Mouse (Mus musculus) forebrain, embryonic 11.5 days (tissue): ENCODE data around the gene Hoxa9. TPM values are rescaled to one million over a fixed set of nuclear protein-coding genes. Genes with fewer than 3 reads are reported as not detected.
A peak's percentile ranks its signal among the peaks of the same experiment; 100 is the strongest.

Experiments used
- ATAC-seq: fragments of 200-750 bp; cut with Nextera tagmentation; replicated peaks from 2 replicates; pipeline ENCODE4 v1.8.0; 2017; ENCODE audit warnings: moderate TSS enrichment; ENCODE audit not compliant: low FRiP score
- DNase-seq: peaks from one replicate; pipeline ENCODE4 v3.0.0-alpha.2; 2017; ENCODE audit warnings: low spot score
- H3K27ac ChIP-seq: fragments of 300-500 bp; sonication (generic); 2 replicates; pipeline ENCODE4 v1.5.1; 2014; ENCODE audit warnings: low read depth, low read length
- H3K27me3 ChIP-seq: fragments of 300-500 bp; sonication (generic); 2 replicates; pipeline ENCODE4 v1.6.1; 2014; ENCODE audit warnings: mild to moderate bottlenecking, low read length, mixed read lengths; ENCODE audit not compliant: control insufficient read depth, insufficient read depth
- H3K36me3 ChIP-seq: fragments of 300-500 bp; sonication (generic); 2 replicates; pipeline ENCODE4 v1.6.1; 2014; ENCODE audit warnings: mild to moderate bottlenecking, low read length, moderate library complexity, mixed read lengths; ENCODE audit not compliant: control insufficient read depth, insufficient read depth
- H3K4me1 ChIP-seq: fragments of 300-500 bp; sonication (generic); replicated peaks from 2 replicates; pipeline ENCODE4 v1.6.1; 2014; ENCODE audit warnings: low read length, mixed read lengths; ENCODE audit not compliant: control insufficient read depth, insufficient read depth
- H3K4me2 ChIP-seq: fragments of 300-500 bp; sonication (generic); 2 replicates; pipeline ENCODE4 v1.6.1; 2014; ENCODE audit warnings: low read depth, mild to moderate bottlenecking, low read length, moderate library complexity, mixed read lengths; ENCODE audit not compliant: severe bottlenecking
- H3K4me3 ChIP-seq: fragments of 300-500 bp; sonication (generic); 2 replicates; pipeline ENCODE4 v1.5.1; 2014; ENCODE audit warnings: low read depth, low read length
- H3K9ac ChIP-seq: fragments of 300-500 bp; sonication (generic); 2 replicates; pipeline ENCODE4 v1.6.1; 2014; ENCODE audit warnings: low read length
- H3K9me3 ChIP-seq: fragments of 300-500 bp; sonication (generic); 2 replicates; pipeline ENCODE4 v1.6.1; 2016; ENCODE audit warnings: low read length, mixed read lengths; ENCODE audit not compliant: control insufficient read depth
- WGBS: fragments of 180-500 bp; shearing (Covaris S2); extraction: QIAGEN DNeasy Blood & Tissue Kit; methylation state at CpG from one replicate; pipeline ENCODE4 v1.1.7; 2014; 5-methylcytosine and 5-hydroxymethylcytosine counted together
- polyA plus RNA-seq: library from polyadenylated mRNA; unstranded; fragments of >200 nt; fragmentation: Nextera tagmentation; extraction: Ambion mirVana; gene quantifications from 2 replicates; pipeline ENCODE4 v1.2.1, GENCODE M21; 2014

Hoxa9 gene
- polyA plus RNA-seq, 1 experiment from 2014 or later, result not detected

DNA sequence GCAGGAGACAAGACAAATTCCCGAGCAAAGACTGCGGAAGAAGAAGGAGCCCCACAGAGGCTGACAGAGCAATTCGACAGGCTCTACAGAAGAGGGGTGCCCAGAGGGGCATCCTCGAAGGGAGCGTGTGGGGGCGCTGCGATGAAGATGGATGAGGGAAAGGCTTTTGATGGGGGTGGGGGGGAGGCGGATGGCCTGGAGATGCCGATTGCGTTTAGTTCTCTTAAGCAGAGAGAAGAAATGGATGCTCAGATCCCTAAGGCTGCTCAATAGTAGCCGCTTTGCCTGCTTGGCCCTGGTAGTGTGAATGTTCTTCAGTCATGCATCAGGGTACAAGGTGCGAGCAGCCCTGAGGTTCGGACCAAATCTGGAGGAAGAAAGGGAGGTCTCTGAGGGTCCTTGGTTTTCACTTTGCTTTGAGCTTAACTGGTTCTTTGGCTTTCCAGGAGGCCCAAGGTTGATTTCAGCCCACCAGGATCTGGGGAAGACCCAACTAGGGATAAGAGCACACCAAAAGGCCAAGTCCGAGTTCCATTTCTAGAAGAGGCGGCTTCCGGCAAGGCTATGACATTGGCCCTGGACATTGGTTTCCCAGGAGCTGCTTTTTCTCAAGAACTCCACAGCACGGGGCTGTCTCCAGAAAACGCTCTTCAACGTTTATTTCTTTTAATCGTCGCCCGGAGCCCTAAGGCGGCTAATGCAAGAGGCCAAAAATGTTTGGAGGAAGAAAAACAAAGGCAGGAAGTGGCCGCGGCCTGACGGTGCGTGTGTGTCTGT is 17.9 kb upstream of the Hoxa9 start:
- Histone ChIP-seq H3K27me3 (peaks cover 98% of the 10 kb centered on the region), H3K4me3 (no peak overlapping the region), H3K9ac (no peak overlapping the region), H3K4me1 (peaks cover 6% of the 10 kb centered on the region; the same call in 1 of the 2 replicates), H3K9me3 (no peaks in the 10 kb centered on the region), H3K36me3 (no peaks in the 10 kb centered on the region), H3K27ac (no peak overlapping the region), H3K4me2 (no peak overlapping the region)
- WGBS, result 1% methylated on average over 27 of the region's 27 CpGs
- DNase-seq (peak; percentile 56), ATAC-seq (no peak)

DNA sequence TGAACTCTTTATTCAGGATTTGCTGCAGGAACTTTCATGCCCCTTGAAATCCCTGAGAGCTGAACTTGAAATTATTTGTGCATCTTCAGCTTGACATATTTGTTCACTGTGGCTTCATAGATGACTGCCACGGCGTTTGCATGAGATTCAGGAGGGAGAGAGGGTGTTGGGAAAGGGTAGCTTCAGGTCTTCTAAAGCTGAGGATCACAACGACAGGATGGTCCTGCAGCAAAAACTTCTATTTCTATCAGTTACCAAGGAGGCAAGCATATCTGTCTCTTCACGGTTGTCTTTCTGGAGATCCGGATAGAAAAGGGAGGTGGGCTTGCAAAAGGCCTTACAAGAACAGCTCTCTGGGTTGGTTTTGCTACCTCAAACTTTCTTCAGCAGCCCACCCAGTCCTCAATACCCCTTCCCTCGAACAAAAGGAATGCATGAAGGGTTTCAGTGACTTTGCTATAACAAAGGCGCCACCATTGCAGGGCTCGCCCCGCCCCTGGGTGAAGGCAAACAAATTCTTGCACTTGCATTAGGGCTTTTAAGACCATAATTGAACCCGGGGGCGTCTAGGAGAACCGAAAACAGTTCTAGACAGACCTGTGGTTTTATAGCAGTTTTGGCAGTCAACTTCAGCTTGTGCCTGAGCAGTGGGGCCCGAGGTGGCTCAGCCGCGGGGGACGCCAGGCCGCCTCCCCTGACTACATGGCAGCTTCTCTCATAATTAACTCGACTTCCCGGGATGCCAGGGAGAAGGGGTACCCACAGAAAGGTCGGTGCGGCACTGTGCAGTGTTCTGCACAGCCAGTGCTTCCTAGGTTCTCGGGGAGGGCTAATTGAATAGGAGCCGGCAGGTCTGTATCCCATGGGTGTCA is 17.1 kb upstream of the Hoxa9 start:
- 2% methylated on average over 23 of the region's 23 CpGs for WGBS
- no peak for DNase-seq
- H3K27ac ChIP-seq, result no peak overlapping the region
- 0 out of 2 replicates have a peak, but pooled peaks cover 3% of the 10 kb centered on the region for H3K4me1 ChIP-seq
- no peaks in the 10 kb centered on the region for H3K36me3 ChIP-seq
- ATAC-seq, result no peak
- H3K4me3 ChIP-seq, result no peak overlapping the region
- no peak overlapping the region for H3K9ac ChIP-seq
- H3K4me2 ChIP-seq, result no peak overlapping the region
- H3K9me3 ChIP-seq, result no peaks in the 10 kb centered on the region
- H3K27me3 ChIP-seq, result peaks cover 98% of the 10 kb centered on the region

DNA sequence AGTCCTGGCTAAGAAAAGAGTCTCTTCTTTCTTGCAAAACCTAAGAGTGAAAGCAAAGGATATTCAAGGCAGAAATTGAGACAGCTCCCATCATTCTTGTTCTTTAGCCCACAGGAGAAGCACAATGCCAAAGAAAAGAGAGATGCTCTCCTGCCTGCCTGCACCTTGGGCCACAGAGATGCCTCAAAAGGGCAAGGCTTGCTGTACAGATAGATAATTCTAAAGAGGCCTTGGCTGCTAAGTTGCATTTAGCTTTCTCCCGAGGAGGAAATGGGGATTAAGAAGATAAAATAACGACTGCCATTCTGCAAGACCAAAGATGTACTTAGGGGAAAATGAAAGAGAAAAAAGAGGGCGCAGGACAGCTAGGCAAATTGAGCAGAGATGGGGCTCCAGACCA is 16.0 kb upstream of the Hoxa9 start:
- Histone ChIP-seq H3K27me3 (peaks cover 98% of the 10 kb centered on the region), H3K4me2 (no peak overlapping the region), H3K9me3 (no peaks in the 10 kb centered on the region), H3K4me3 (no peak overlapping the region), H3K9ac (no peak overlapping the region), H3K27ac (no peak overlapping the region), H3K36me3 (no peaks in the 10 kb centered on the region), H3K4me1 (0 out of 2 replicates have a peak, but pooled peaks cover 3% of the 10 kb centered on the region)
- 3% methylated on average over 3 of the region's 3 CpGs for WGBS
- DNase-seq, result peak; percentile 47
- no peak for ATAC-seq

DNA sequence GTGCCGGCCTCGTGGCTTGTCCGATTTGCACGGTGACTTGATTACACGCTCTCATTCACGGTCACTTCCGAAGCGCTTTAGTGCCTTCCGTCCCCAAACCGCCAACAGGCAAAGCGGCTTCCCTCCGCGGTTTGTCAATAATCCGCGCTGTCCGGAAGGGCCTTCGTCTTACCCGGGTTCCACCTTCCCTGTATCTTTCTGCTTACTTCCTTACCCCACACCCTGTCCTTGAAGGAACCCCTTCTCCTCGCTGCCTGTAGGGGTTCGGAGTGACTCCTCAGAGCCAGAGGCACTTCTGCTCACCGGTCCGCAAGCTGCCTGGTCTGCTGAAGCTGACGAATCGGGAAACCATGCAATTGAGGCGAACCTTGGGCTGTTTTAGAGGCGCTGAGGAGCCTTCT is 15.5 kb upstream of the Hoxa9 start:
- H3K4me2 ChIP-seq, result no peak overlapping the region
- ATAC-seq (no peak), DNase-seq (peak; percentile 58)
- no peak overlapping the region for H3K27ac ChIP-seq
- H3K9ac ChIP-seq, result no peak overlapping the region
- no peaks in the 10 kb centered on the region for H3K9me3 ChIP-seq
- H3K36me3 ChIP-seq, result no peaks in the 10 kb centered on the region
- no peak overlapping the region for H3K4me3 ChIP-seq
- under 1% methylated on average over 26 of the region's 26 CpGs for WGBS
- H3K4me1 ChIP-seq, result 0 out of 2 replicates have a peak, but pooled peaks cover 3% of the 10 kb centered on the region
- peaks cover 98% of the 10 kb centered on the region for H3K27me3 ChIP-seq

DNA sequence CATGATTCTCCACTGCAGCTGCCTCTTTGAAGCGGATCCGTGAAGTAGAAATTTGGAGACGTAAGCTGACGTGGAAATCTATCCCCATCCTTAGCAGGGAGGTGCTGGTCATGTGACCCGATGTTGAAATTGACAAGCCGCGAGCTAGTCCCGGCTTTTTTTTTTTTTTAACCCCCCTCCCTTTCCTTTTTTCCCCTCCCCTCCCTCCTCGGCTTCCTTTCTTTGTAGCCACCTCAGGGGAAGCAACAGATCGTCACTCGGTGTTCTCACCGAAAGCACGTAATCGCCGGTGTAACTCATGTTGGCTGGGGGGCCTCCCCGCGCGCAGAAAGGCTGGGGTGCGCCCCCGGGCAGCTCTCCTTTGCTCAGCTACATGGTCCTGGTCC is 14.9 kb upstream of the Hoxa9 start, which contains the start of gene Hoxa11:
TSS of gene Hoxa11 (minus strand) at position 54 of the 386 bp plus-strand sequence.
- H3K36me3 ChIP-seq, result no peaks in the 10 kb centered on the region
- no peak within 1 kb of the TSS for H3K9ac ChIP-seq
- no peaks in the 10 kb centered on the region for H3K9me3 ChIP-seq
- peaks cover 98% of the 10 kb centered on the region for H3K27me3 ChIP-seq
- WGBS, result under 1% methylated on average over 20 of the region's 20 CpGs
- no peak within 1 kb of the TSS for H3K4me2 ChIP-seq
- DNase-seq, result peak; percentile 52
- H3K27ac ChIP-seq, result no peak within 1 kb of the TSS
- H3K4me1 ChIP-seq, result 0 out of 2 replicates have a peak, but pooled peaks cover 3% of the 10 kb centered on the region
- ATAC-seq, result no peak
- no peak within 1 kb of the TSS for H3K4me3 ChIP-seq

DNA sequence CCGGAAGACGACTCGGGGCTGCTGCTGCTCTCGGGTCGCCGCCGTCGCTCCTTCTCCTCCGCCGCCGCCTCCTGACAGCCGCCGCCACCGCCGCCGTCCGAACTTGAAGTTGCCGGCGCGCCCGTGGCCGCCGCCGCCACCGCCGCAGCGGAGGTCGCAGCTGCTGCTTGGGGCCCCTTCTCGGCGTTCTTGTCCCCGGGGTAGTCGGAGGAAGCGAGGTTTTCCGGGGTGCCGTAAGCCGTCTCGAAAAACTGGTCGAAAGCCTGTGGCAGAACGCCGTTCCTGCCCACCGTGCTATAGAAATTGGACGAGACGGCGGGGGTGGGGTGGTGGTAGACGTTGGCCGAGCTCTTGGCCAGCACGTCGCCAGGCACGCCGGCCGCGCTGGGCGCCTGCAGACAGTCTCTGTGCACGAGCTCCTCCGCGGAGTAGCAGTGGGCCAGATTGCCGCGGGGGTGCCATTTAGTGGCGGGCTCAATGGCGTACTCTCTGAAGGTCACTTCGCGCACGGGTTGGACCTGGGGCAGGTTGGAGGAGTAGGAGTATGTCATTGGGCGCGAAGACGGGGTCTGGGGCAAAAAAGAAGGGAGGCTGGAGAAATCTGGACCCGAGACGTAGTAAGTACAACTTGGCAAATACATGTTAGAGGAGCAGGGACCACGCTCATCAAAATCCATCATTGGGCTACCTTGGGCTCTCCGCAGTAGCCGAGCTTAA is 14.3 kb upstream of the Hoxa9 start:
- H3K36me3 ChIP-seq, result no peaks in the 10 kb centered on the region
- DNase-seq (peak; percentile 71), ATAC-seq (no peak)
- 0 out of 2 replicates have a peak, but pooled peaks cover 3% of the 10 kb centered on the region for H3K4me1 ChIP-seq
- H3K4me2 ChIP-seq, result no peak overlapping the region
- no peak overlapping the region for H3K9ac ChIP-seq
- WGBS, result under 1% methylated on average over 71 of the region's 71 CpGs
- no peak overlapping the region for H3K4me3 ChIP-seq
- peaks cover 99% of the 10 kb centered on the region for H3K27me3 ChIP-seq
- H3K27ac ChIP-seq, result no peak overlapping the region
- no peaks in the 10 kb centered on the region for H3K9me3 ChIP-seq

DNA sequence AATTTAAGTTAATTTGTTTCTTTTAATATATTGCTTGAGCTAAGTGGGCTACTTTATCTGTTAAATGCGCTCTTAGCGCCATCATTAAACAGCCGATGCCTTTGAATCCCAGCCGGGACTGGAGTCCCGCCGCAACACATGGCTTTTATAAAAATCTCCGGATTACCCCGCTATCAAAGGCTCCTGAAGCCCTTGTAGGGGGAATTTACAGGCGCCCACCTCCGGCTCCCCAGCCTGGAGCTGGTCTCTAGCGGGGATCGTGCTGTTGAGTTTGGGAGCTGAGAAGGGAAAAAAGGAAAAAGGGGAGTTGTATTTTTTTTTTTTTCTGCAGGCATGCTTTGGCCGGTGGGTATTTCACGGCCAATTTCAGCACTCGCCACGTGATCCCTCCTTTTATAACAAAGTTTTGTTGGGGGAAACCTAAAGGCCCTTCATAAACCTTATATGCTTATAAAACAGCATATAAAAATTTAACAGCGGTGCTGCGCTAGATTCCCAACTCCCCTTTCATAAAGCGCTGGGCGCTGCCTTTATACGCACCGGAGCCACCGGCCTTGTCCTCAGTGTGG is 13.7 kb upstream of the Hoxa9 start:
- DNase-seq (peak; percentile 49), ATAC-seq (no peak)
- Histone ChIP-seq H3K4me2 (no peak overlapping the region), H3K4me1 (0 out of 2 replicates have a peak, but pooled peaks cover 3% of the 10 kb centered on the region), H3K9me3 (no peaks in the 10 kb centered on the region), H3K4me3 (no peak overlapping the region), H3K9ac (no peak overlapping the region), H3K27ac (no peak overlapping the region), H3K27me3 (peaks cover 99% of the 10 kb centered on the region), H3K36me3 (no peaks in the 10 kb centered on the region)
- WGBS, result under 1% methylated on average over 23 of the region's 23 CpGs

DNA sequence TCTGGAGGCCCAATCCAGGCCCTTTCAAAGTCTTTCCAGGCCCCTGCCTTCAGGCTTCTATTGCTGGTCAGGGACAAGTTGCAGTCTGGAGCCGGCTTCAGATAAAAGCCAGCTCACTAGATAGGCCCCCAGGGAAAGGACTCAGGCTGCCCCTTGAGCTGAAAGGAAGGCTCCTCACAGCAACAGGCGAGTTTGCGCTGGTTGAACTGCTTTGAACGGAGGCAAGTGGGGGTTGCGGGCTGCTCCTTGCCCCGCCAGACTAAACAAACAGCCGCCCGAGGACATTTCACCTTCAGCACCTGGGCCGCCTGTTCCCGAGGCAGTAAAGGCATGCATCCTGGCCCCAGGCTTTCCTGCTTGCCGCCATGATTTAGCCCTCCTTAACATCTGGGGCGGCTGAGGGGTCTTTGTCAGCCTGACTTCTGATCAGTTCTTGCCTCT is 12.8 kb upstream of the Hoxa9 start:
- peaks cover 96% of the 10 kb centered on the region for H3K27me3 ChIP-seq
- ATAC-seq, result no peak
- H3K27ac ChIP-seq, result no peak overlapping the region
- 0 out of 2 replicates have a peak, but pooled peaks cover 3% of the 10 kb centered on the region for H3K4me1 ChIP-seq
- WGBS, result 4% methylated on average over 12 of the region's 12 CpGs
- H3K9ac ChIP-seq, result no peak overlapping the region
- no peaks in the 10 kb centered on the region for H3K36me3 ChIP-seq
- peak; percentile 59 for DNase-seq
- H3K9me3 ChIP-seq, result no peaks in the 10 kb centered on the region
- H3K4me3 ChIP-seq, result no peak overlapping the region
- no peak overlapping the region for H3K4me2 ChIP-seq
